Mouse (Mus musculus) hindbrain, embryonic 12.5 days (tissue): ENCODE measurements around the gene Tec. TPM values are rescaled to one million over a fixed set of nuclear protein-coding genes. Genes with fewer than 3 reads are reported as not detected.

Experiments used
- ATAC-seq: fragments of 200-750 bp; cut with Nextera tagmentation; 2 replicates; pipeline ENCODE4 v1.8.0; 2017; ENCODE audit warnings: moderate TSS enrichment; ENCODE audit not compliant: low FRiP score
- H3K27ac ChIP-seq: fragments of 300-500 bp; sonication (generic); 2 replicates; pipeline ENCODE4 v1.5.1; 2016; ENCODE audit warnings: mild to moderate bottlenecking
- H3K27me3 ChIP-seq: fragments of 300-500 bp; sonication (generic); 2 replicates; pipeline ENCODE4 v1.6.1; 2016; ENCODE audit warnings: mild to moderate bottlenecking
- H3K36me3 ChIP-seq: fragments of 300-500 bp; sonication (generic); 2 replicates; pipeline ENCODE4 v1.6.1; 2016; ENCODE audit warnings: mild to moderate bottlenecking
- H3K4me1 ChIP-seq: fragments of 300-500 bp; sonication (generic); 2 replicates; pipeline ENCODE4 v1.6.1; 2016
- H3K4me2 ChIP-seq: fragments of 300-500 bp; sonication (generic); replicated peaks from 2 replicates; pipeline ENCODE4 v1.6.1; 2016; ENCODE audit warnings: mild to moderate bottlenecking
- H3K4me3 ChIP-seq: fragments of 300-500 bp; sonication (generic); 2 replicates; pipeline ENCODE4 v1.5.1; 2016; ENCODE audit warnings: mild to moderate bottlenecking
- H3K9ac ChIP-seq: fragments of 300-500 bp; sonication (generic); 2 replicates; pipeline ENCODE4 v1.6.1; 2016; ENCODE audit warnings: mild to moderate bottlenecking, moderate library complexity
- H3K9me3 ChIP-seq: fragments of 300-500 bp; sonication (generic); replicated peaks from 2 replicates; pipeline ENCODE4 v1.6.1; 2016; ENCODE audit warnings: mild to moderate bottlenecking
- WGBS: fragments of 180-500 bp; shearing (Covaris S2); methylation state at CpG from one replicate; pipeline ENCODE4 v1.1.7; 2016; 5-methylcytosine and 5-hydroxymethylcytosine counted together
- polyA plus RNA-seq: library from polyadenylated mRNA; unstranded; fragments of >200 nt; fragmentation: Nextera tagmentation; extraction: Ambion mirVana; gene quantifications from 2 replicates; pipeline ENCODE4 v1.2.1, GENCODE M21; 2016

Gene Tec
- polyA plus RNA-seq, 1 experiment from 2014 or later, result 6.5 TPM

GRCm38 (mm10) chr5:72755035-72755434, 113.2 kb downstream of the Tec start:
- no peak overlapping the region for H3K4me2 ChIP-seq
- H3K9ac ChIP-seq, result no peak overlapping the region
- H3K36me3 ChIP-seq, result no peaks in the 10 kb centered on the region
- H3K4me3 ChIP-seq, result no peak overlapping the region
- no peak for ATAC-seq
- H3K9me3 ChIP-seq, result no peaks in the 10 kb centered on the region
- WGBS, result 98% methylated on average over 2 of the region's 2 CpGs
- H3K27me3 ChIP-seq, result no peaks in the 10 kb centered on the region
- no peaks in the 10 kb centered on the region for H3K4me1 ChIP-seq
- no peak overlapping the region for H3K27ac ChIP-seq

DNA sequence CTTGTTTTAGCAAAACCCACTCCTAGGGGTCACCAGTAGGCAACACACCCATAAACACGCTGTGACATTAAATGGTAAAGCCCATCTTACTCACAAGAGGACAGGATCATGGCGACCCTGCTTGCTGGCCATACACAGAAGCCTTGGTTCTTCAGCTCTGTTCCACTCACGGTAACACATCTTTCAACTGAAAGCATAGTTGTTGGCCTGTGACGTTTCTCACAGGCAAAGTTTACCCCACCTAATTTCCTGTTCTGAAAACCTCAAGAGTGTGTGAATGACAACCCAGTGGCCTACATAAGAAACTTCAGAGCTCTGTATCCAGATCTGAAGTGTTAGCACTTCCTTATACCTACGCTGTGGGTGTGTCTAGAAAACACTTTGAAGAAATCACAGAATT, 115.7 kb downstream of the Tec start, which contains the start of gene Txk:
Gene Txk (minus strand): TSS at position 193 of the 400 bp plus-strand sequence.
- no peaks in the 10 kb centered on the region for H3K9me3 ChIP-seq

GRCm38 (mm10) chr5:72751056-72751758, 117.1 kb downstream of the Tec start:
- no peak overlapping the region for H3K9ac ChIP-seq
- no peaks in the 10 kb centered on the region for H3K36me3 ChIP-seq
- no peak overlapping the region for H3K4me3 ChIP-seq
- 80% methylated on average over 7 of the region's 7 CpGs for WGBS
- H3K27ac ChIP-seq, result no peak overlapping the region
- H3K27me3 ChIP-seq, result no peaks in the 10 kb centered on the region
- H3K4me1 ChIP-seq, result no peaks in the 10 kb centered on the region
- H3K9me3 ChIP-seq, result no peaks in the 10 kb centered on the region
- H3K4me2 ChIP-seq, result no peak overlapping the region
- no peak for ATAC-seq

More for the DNA sequence above, 115.7 kb downstream of the Tec start, which contains the start of gene Txk:
- 87% methylated on average over 5 of the region's 5 CpGs for WGBS
- H3K27me3 ChIP-seq, result no peaks in the 10 kb centered on the region
- no peak within 1 kb of the TSS for H3K4me3 ChIP-seq
- no peak for ATAC-seq
- H3K4me2 ChIP-seq, result no peak within 1 kb of the TSS
- no peak within 1 kb of the TSS for H3K27ac ChIP-seq
- H3K4me1 ChIP-seq, result no peaks in the 10 kb centered on the region
- H3K36me3 ChIP-seq, result no peaks in the 10 kb centered on the region
- H3K9ac ChIP-seq, result no peak within 1 kb of the TSS

DNA sequence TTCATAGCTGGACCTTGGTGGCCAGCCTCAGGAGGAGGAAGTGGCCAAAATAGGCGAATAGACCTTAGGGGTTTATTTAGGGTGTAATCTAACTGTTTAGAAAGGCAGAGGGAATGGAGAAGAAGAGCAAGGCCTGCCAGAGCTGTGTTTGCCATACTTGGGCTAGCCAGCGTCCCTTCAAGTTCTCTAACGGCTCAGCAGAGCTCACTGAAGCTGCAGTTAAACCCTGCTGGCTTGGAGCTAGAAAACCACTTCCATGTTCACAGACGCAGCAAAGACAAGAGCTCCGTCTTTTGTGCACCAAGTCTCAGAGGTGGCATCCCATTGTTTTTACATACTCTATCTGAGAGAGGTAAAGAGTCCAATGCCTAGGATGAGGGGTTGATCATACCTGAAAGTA, 118.1 kb downstream of the Tec start:
- no peak overlapping the region for H3K4me2 ChIP-seq
- H3K4me1 ChIP-seq, result no peaks in the 10 kb centered on the region
- no peak overlapping the region for H3K27ac ChIP-seq
- no peak overlapping the region for H3K4me3 ChIP-seq
- no peaks in the 10 kb centered on the region for H3K36me3 ChIP-seq
- no peak for ATAC-seq
- no peaks in the 10 kb centered on the region for H3K9me3 ChIP-seq
- WGBS, result 83% methylated on average over 5 of the region's 5 CpGs
- H3K9ac ChIP-seq, result no peak overlapping the region
- H3K27me3 ChIP-seq, result no peaks in the 10 kb centered on the region

GRCm38 (mm10) chr5:72748659-72749265, 119.5 kb downstream of the Tec start:
- Histone ChIP-seq H3K4me2 (no peak overlapping the region), H3K9ac (no peak overlapping the region), H3K4me3 (no peak overlapping the region), H3K36me3 (no peaks in the 10 kb centered on the region), H3K27me3 (no peaks in the 10 kb centered on the region), H3K27ac (no peak overlapping the region), H3K9me3 (no peaks in the 10 kb centered on the region), H3K4me1 (no peaks in the 10 kb centered on the region)
- 70% methylated on average over 7 of the region's 7 CpGs for WGBS
- ATAC-seq, result no peak

GRCm38 (mm10) chr5:72747384-72747783, 120.9 kb downstream of the Tec start:
- H3K27ac ChIP-seq, result no peak overlapping the region
- no peaks in the 10 kb centered on the region for H3K9me3 ChIP-seq
- ATAC-seq, result no peak
- H3K27me3 ChIP-seq, result no peaks in the 10 kb centered on the region
- no peak overlapping the region for H3K4me2 ChIP-seq
- no peak overlapping the region for H3K4me3 ChIP-seq
- no peak overlapping the region for H3K9ac ChIP-seq
- WGBS, result 87% methylated on average over 4 of the region's 4 CpGs
- H3K36me3 ChIP-seq, result no peaks in the 10 kb centered on the region
- H3K4me1 ChIP-seq, result no peaks in the 10 kb centered on the region

- Histone ChIP-seq H3K9me3 (no peaks in the 10 kb centered on the region), H3K4me1 (no peaks in the 10 kb centered on the region), H3K36me3 (no peaks in the 10 kb centered on the region), H3K4me2 (no peak overlapping the region), H3K27me3 (no peaks in the 10 kb centered on the region), H3K27ac (no peak overlapping the region), H3K4me3 (no peak overlapping the region), H3K9ac (no peak overlapping the region)
- 87% methylated on average over 4 of the region's 4 CpGs for WGBS
- ATAC-seq, result no peak
Measured at GRCm38 (mm10) chr5:72746461-72746860, 121.8 kb downstream of the Tec start.

DNA sequence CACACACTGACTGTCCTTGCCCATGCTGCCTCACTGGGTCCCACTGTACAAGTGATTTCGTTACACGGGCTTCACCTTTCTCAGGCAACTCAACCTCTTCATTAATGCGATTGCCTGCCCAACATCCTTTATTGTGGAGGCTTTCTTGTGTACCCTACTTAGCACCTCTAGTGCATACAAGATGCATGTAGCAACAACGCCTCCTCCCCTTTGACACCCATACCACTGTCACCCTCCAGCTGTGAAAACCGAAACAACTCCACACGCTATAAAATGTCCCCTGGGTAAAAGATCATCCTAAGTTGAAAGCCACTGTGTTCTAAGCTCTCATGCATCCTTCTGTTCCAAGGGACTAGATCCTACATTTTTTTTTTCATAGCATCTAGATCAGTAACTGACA, 125.2 kb downstream of the Tec start:
- no peak for ATAC-seq
- WGBS, result 94% methylated on average over 6 of the region's 6 CpGs
- H3K9ac ChIP-seq, result no peak overlapping the region

DNA sequence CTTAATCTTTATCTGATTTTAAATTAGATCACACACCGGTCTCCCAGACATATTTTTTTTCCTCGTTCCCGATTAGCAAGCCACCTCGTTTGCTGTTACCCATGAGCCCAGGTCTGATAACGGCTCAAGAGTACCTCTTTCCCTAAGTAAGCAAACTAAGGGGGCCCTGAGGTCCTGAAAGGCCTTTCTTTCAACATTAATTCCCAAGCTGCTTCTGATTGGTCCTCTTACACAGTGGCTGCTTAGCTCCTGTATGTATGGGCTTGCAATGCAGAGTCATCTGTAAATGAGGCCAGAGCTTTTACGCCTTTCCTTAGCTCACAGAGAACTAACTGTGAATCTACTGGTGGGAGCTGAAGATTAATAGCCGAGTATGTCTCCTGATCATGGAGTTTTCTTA, 131.4 kb downstream of the Tec start:
- no peaks in the 10 kb centered on the region for H3K36me3 ChIP-seq
- ATAC-seq, result no peak
- H3K4me3 ChIP-seq, result no peak overlapping the region
- WGBS, result 78% methylated on average over 7 of the region's 7 CpGs
- no peak overlapping the region for H3K27ac ChIP-seq
- no peaks in the 10 kb centered on the region for H3K27me3 ChIP-seq
- no peaks in the 10 kb centered on the region for H3K9me3 ChIP-seq
- no peak overlapping the region for H3K4me2 ChIP-seq
- H3K9ac ChIP-seq, result no peak overlapping the region
- no peaks in the 10 kb centered on the region for H3K4me1 ChIP-seq

More for the DNA sequence above, 125.2 kb downstream of the Tec start:
- no peak overlapping the region for H3K4me3 ChIP-seq
- H3K4me1 ChIP-seq, result no peaks in the 10 kb centered on the region
- no peaks in the 10 kb centered on the region for H3K9me3 ChIP-seq
- H3K36me3 ChIP-seq, result no peaks in the 10 kb centered on the region
- H3K27me3 ChIP-seq, result no peaks in the 10 kb centered on the region
- H3K4me2 ChIP-seq, result no peak overlapping the region
- H3K27ac ChIP-seq, result no peak overlapping the region

GRCm38 (mm10) chr5:72736437-72736836, 131.8 kb downstream of the Tec start:
- ATAC-seq, result no peak

DNA sequence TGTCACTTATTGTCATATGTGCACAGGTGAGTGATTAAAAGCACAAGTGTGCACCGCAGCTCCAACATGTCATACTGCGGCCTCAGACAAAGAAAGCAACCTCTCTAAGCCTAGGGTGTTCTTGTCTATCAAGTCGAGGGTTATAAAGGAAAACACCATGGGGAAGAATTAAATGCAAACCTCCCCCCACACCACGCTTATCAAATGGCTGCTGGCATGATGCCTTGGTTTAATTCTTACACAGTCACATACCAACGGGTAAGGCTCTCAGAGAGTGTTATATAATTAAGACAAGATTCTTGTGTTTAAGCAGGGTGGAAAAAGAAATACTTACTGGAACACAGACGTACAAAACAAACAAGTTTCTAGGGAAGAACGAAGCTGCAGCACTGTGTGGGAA, 132.5 kb downstream of the Tec start:
- Histone ChIP-seq H3K4me1 (no peaks in the 10 kb centered on the region), H3K9ac (no peak overlapping the region), H3K27me3 (no peaks in the 10 kb centered on the region), H3K4me2 (no peak overlapping the region), H3K4me3 (no peak overlapping the region), H3K9me3 (no peaks in the 10 kb centered on the region), H3K36me3 (no peaks in the 10 kb centered on the region), H3K27ac (no peak overlapping the region)
- WGBS, result 74% methylated on average over 7 of the region's 7 CpGs
- no peak for ATAC-seq

More at GRCm38 (mm10) chr5:72736437-72736836, 131.8 kb downstream of the Tec start:
- H3K9me3 ChIP-seq, result no peaks in the 10 kb centered on the region
- no peaks in the 10 kb centered on the region for H3K4me1 ChIP-seq
- WGBS, result 84% methylated on average over 8 of the region's 8 CpGs
- H3K4me2 ChIP-seq, result no peak overlapping the region
- no peak overlapping the region for H3K4me3 ChIP-seq
- no peaks in the 10 kb centered on the region for H3K27me3 ChIP-seq
- H3K9ac ChIP-seq, result no peak overlapping the region
- H3K27ac ChIP-seq, result no peak overlapping the region
- no peaks in the 10 kb centered on the region for H3K36me3 ChIP-seq

- H3K27ac ChIP-seq, result no peak overlapping the region
- no peaks in the 10 kb centered on the region for H3K27me3 ChIP-seq
- H3K9me3 ChIP-seq, result no peaks in the 10 kb centered on the region
- no peak overlapping the region for H3K4me3 ChIP-seq
- 89% methylated on average over 1 of the region's 1 CpGs for WGBS
- no peak overlapping the region for H3K9ac ChIP-seq
- H3K36me3 ChIP-seq, result no peaks in the 10 kb centered on the region
- no peaks in the 10 kb centered on the region for H3K4me1 ChIP-seq
- no peak for ATAC-seq
- H3K4me2 ChIP-seq, result no peak overlapping the region
Measured at GRCm38 (mm10) chr5:72732885-72733284, 135.4 kb downstream of the Tec start.

- 86% methylated on average over 3 of the region's 3 CpGs for WGBS
- ATAC-seq, result no peak
Measured at GRCm38 (mm10) chr5:72725404-72725803, 142.9 kb downstream of the Tec start.

More at GRCm38 (mm10) chr5:72725404-72725803, 142.9 kb downstream of the Tec start:
- Histone ChIP-seq H3K4me3 (no peak overlapping the region), H3K36me3 (no peaks in the 10 kb centered on the region), H3K4me2 (no peak overlapping the region), H3K27me3 (no peaks in the 10 kb centered on the region), H3K4me1 (no peaks in the 10 kb centered on the region), H3K27ac (no peak overlapping the region), H3K9me3 (no peaks in the 10 kb centered on the region), H3K9ac (no peak overlapping the region)
